Mouse (Mus musculus): ENCODE measurements around the gene Agap3.
A peak's percentile ranks its signal among the peaks of the same experiment; 100 is the strongest.

Gene Agap3

GRCm38 (mm10) chr5:24475476-24476241 is 23.7 kb downstream of the Agap3 start:
- no peak for DNase-seq (ENCODE audit: low read depth, low spot score)
- peaks cover 13% of the 10 kb centered on the region for H3K36me3 ChIP-seq (ENCODE audit: control insufficient read depth, insufficient read depth, low read length, poor library complexity, severe bottlenecking)
- no peaks in the 10 kb centered on the region for H3K27me3 ChIP-seq (ENCODE audit: control insufficient read depth, insufficient read depth, low read length, poor library complexity, severe bottlenecking)

GRCm38 (mm10) chr5:24477909-24478308 is 25.9 kb downstream of the Agap3 start:
- Histone ChIP-seq H3K36me3 (ENCODE audit: control insufficient read depth, insufficient read depth, low read length, poor library complexity, severe bottlenecking) (peaks cover 15% of the 10 kb centered on the region), H3K27me3 (ENCODE audit: control insufficient read depth, insufficient read depth, low read length, poor library complexity, severe bottlenecking) (no peaks in the 10 kb centered on the region)
- no peak for DNase-seq (ENCODE audit: low read depth, low spot score)

- Histone ChIP-seq H3K36me3 (ENCODE audit: control insufficient read depth, insufficient read depth, low read length, poor library complexity, severe bottlenecking) (peaks cover 18% of the 10 kb centered on the region), H3K27me3 (ENCODE audit: control insufficient read depth, insufficient read depth, low read length, poor library complexity, severe bottlenecking) (no peaks in the 10 kb centered on the region)
- peak; percentile 41 for DNase-seq (ENCODE audit: low read depth, low spot score)
Observed at GRCm38 (mm10) chr5:24481647-24482046, 29.7 kb downstream of the Agap3 start.

GRCm38 (mm10) chr5:24482247-24483079 is 30.5 kb downstream of the Agap3 start:
- DNase-seq (ENCODE audit: low read depth, low spot score): no peak
- Histone ChIP-seq H3K36me3 (ENCODE audit: control insufficient read depth, insufficient read depth, low read length, poor library complexity, severe bottlenecking) (peaks cover 17% of the 10 kb centered on the region), H3K27me3 (ENCODE audit: control insufficient read depth, insufficient read depth, low read length, poor library complexity, severe bottlenecking) (no peaks in the 10 kb centered on the region)

- H3K27me3 ChIP-seq (ENCODE audit: control insufficient read depth, insufficient read depth, low read length, poor library complexity, severe bottlenecking): no peaks in the 10 kb centered on the region
- H3K36me3 ChIP-seq (ENCODE audit: control insufficient read depth, insufficient read depth, low read length, poor library complexity, severe bottlenecking): peaks cover 17% of the 10 kb centered on the region
- DNase-seq (ENCODE audit: low read depth, low spot score): peak; percentile 58
Observed at GRCm38 (mm10) chr5:24483326-24483725, 31.3 kb downstream of the Agap3 start.

- no peak for DNase-seq (ENCODE audit: low read depth, low spot score)
- no peaks in the 10 kb centered on the region for H3K27me3 ChIP-seq (ENCODE audit: control insufficient read depth, insufficient read depth, low read length, poor library complexity, severe bottlenecking)
Observed at GRCm38 (mm10) chr5:24484963-24485362, 33.0 kb downstream of the Agap3 start.

GRCm38 (mm10) chr5:24486097-24486496 is 34.1 kb downstream of the Agap3 start:
- H3K27me3 ChIP-seq (ENCODE audit: control insufficient read depth, insufficient read depth, low read length, poor library complexity, severe bottlenecking): no peaks in the 10 kb centered on the region
- DNase-seq (ENCODE audit: low read depth, low spot score): peak; percentile 78
- H3K36me3 ChIP-seq (ENCODE audit: control insufficient read depth, insufficient read depth, low read length, poor library complexity, severe bottlenecking): peaks cover 3% of the 10 kb centered on the region; the same call in 1 of the 2 replicates

More at GRCm38 (mm10) chr5:24484963-24485362, 33.0 kb downstream of the Agap3 start:
- H3K36me3 ChIP-seq (ENCODE audit: control insufficient read depth, insufficient read depth, low read length, poor library complexity, severe bottlenecking): peaks cover 10% of the 10 kb centered on the region

GRCm38 (mm10) chr5:24486738-24487137 is 34.8 kb downstream of the Agap3 start:
- Histone ChIP-seq H3K36me3 (ENCODE audit: control insufficient read depth, insufficient read depth, low read length, poor library complexity, severe bottlenecking) (peaks cover 3% of the 10 kb centered on the region; the same call in 1 of the 2 replicates), H3K27me3 (ENCODE audit: control insufficient read depth, insufficient read depth, low read length, poor library complexity, severe bottlenecking) (no peaks in the 10 kb centered on the region)
- no peak for DNase-seq (ENCODE audit: low read depth, low spot score)

GRCm38 (mm10) chr5:24490413-24490920 is 38.5 kb downstream of the Agap3 start:
- Histone ChIP-seq H3K36me3 (ENCODE audit: control insufficient read depth, insufficient read depth, low read length, poor library complexity, severe bottlenecking) (peaks cover 3% of the 10 kb centered on the region; the same call in 1 of the 2 replicates), H3K27me3 (ENCODE audit: control insufficient read depth, insufficient read depth, low read length, poor library complexity, severe bottlenecking) (no peaks in the 10 kb centered on the region)
- no peak for DNase-seq (ENCODE audit: low read depth, low spot score)

GRCm38 (mm10) chr5:24492546-24493285 is 40.7 kb downstream of the Agap3 start:
- H3K27me3 ChIP-seq (ENCODE audit: control insufficient read depth, insufficient read depth, low read length, poor library complexity, severe bottlenecking): no peaks in the 10 kb centered on the region
- DNase-seq (ENCODE audit: low read depth, low spot score): no peak

GRCm38 (mm10) chr5:24495019-24495418 is 43.0 kb downstream of the Agap3 start:
- no peak for DNase-seq (ENCODE audit: low read depth, low spot score)
- no peaks in the 10 kb centered on the region for H3K27me3 ChIP-seq (ENCODE audit: control insufficient read depth, insufficient read depth, low read length, poor library complexity, severe bottlenecking)
- H3K36me3 ChIP-seq (ENCODE audit: control insufficient read depth, insufficient read depth, low read length, poor library complexity, severe bottlenecking): peaks cover 5% of the 10 kb centered on the region; the same call in 1 of the 2 replicates

More at GRCm38 (mm10) chr5:24492546-24493285, 40.7 kb downstream of the Agap3 start:
- peaks cover 3% of the 10 kb centered on the region; the same call in 1 of the 2 replicates for H3K36me3 ChIP-seq (ENCODE audit: control insufficient read depth, insufficient read depth, low read length, poor library complexity, severe bottlenecking)

GRCm38 (mm10) chr5:24496756-24497155 is 44.8 kb downstream of the Agap3 start:
- no peak for DNase-seq (ENCODE audit: low read depth, low spot score)
- Histone ChIP-seq H3K36me3 (ENCODE audit: control insufficient read depth, insufficient read depth, low read length, poor library complexity, severe bottlenecking) (peaks cover 5% of the 10 kb centered on the region; the same call in 1 of the 2 replicates), H3K27me3 (ENCODE audit: control insufficient read depth, insufficient read depth, low read length, poor library complexity, severe bottlenecking) (no peaks in the 10 kb centered on the region)

- Histone ChIP-seq H3K36me3 (ENCODE audit: control insufficient read depth, insufficient read depth, low read length, poor library complexity, severe bottlenecking) (peaks cover 4% of the 10 kb centered on the region; the same call in 1 of the 2 replicates), H3K27me3 (ENCODE audit: control insufficient read depth, insufficient read depth, low read length, poor library complexity, severe bottlenecking) (no peaks in the 10 kb centered on the region)
- no peak for DNase-seq (ENCODE audit: low read depth, low spot score)
Observed at GRCm38 (mm10) chr5:24497526-24497925, 45.5 kb downstream of the Agap3 start.

- Histone ChIP-seq H3K27me3 (ENCODE audit: control insufficient read depth, insufficient read depth, low read length, poor library complexity, severe bottlenecking) (no peaks in the 10 kb centered on the region), H3K36me3 (ENCODE audit: control insufficient read depth, insufficient read depth, low read length, poor library complexity, severe bottlenecking) (peaks cover 2% of the 10 kb centered on the region; the same call in 1 of the 2 replicates)
- DNase-seq (ENCODE audit: low read depth, low spot score): no peak
Observed at GRCm38 (mm10) chr5:24499113-24499512, 47.1 kb downstream of the Agap3 start.
